Mouse (Mus musculus) limb, embryonic 13.5 days (tissue): ENCODE data around the gene Cdc34. TPM values are rescaled to one million over a fixed set of nuclear protein-coding genes. Genes with fewer than 3 reads are reported as not detected.

Experiments
- ATAC-seq: fragments of 200-750 bp; cut with Nextera tagmentation; 2 replicates; pipeline ENCODE4 v1.8.0; 2017; ENCODE audit warnings: low read depth, moderate number of reproducible peaks, moderate TSS enrichment; ENCODE audit not compliant: low FRiP score
- H3K27ac ChIP-seq: fragments of 300-500 bp; sonication (generic); 2 replicates; pipeline ENCODE4 v1.5.1; 2015; ENCODE audit warnings: inconsistent platforms, mild to moderate bottlenecking, moderate library complexity
- H3K27me3 ChIP-seq: fragments of 300-500 bp; sonication (generic); 2 replicates; pipeline ENCODE4 v1.6.1; 2015; ENCODE audit warnings: mild to moderate bottlenecking, inconsistent platforms
- H3K36me3 ChIP-seq: fragments of 300-500 bp; sonication (generic); 2 replicates; pipeline ENCODE4 v1.6.1; 2015; ENCODE audit warnings: inconsistent platforms, mild to moderate bottlenecking, moderate library complexity
- H3K4me1 ChIP-seq: fragments of 300-500 bp; sonication (generic); 2 replicates; pipeline ENCODE4 v1.6.1; 2015; ENCODE audit warnings: inconsistent platforms
- H3K4me2 ChIP-seq: fragments of 300-500 bp; sonication (generic); replicated peaks from 2 replicates; pipeline ENCODE4 v1.6.1; 2015; ENCODE audit warnings: inconsistent platforms, mild to moderate bottlenecking, moderate library complexity
- H3K4me3 ChIP-seq: fragments of 300-500 bp; sonication (generic); 2 replicates; pipeline ENCODE4 v1.5.1; 2015; ENCODE audit warnings: moderate library complexity, mild to moderate bottlenecking, inconsistent platforms
- H3K9ac ChIP-seq: fragments of 300-500 bp; sonication (generic); 2 replicates; pipeline ENCODE4 v1.6.1; 2015; ENCODE audit warnings: mild to moderate bottlenecking, inconsistent platforms
- H3K9me3 ChIP-seq: fragments of 300-500 bp; sonication (generic); 2 replicates; pipeline ENCODE4 v1.6.1; 2016; ENCODE audit warnings: inconsistent platforms
- WGBS: fragments of 180-500 bp; shearing (Covaris S2); methylation state at CpG from one replicate; pipeline ENCODE4 v1.1.7; 2015; 5-methylcytosine and 5-hydroxymethylcytosine counted together
- polyA plus RNA-seq: library from polyadenylated mRNA; unstranded; fragments of >200 nt; fragmentation: Nextera tagmentation; extraction: Ambion mirVana; gene quantifications from 2 replicates; pipeline ENCODE4 v1.2.1, GENCODE M21; 2015

The Cdc34 gene
- polyA plus RNA-seq, result 116 and 123 TPM in 2 replicates

GRCm38 (mm10) chr10:79681591-79682245 is at the start of gene Cdc34:
Gene Cdc34 (plus strand): TSS chr10:79682195.
- Histone ChIP-seq H3K4me3 (peak within 1 kb of the TSS; percentile 91), H3K4me2 (peak within 1 kb of the TSS; percentile 88), H3K27ac (peak within 1 kb of the TSS; percentile 76), H3K9me3 (no peaks in the 10 kb centered on the region), H3K4me1 (peaks cover 23% of the 10 kb centered on the region), H3K36me3 (peaks cover 25% of the 10 kb centered on the region), H3K27me3 (no peaks in the 10 kb centered on the region), H3K9ac (peak within 1 kb of the TSS; percentile 89)
- under 1% methylated on average over 81 of the region's 84 CpGs for WGBS
- ATAC-seq, result peak; percentile 95

DNA sequence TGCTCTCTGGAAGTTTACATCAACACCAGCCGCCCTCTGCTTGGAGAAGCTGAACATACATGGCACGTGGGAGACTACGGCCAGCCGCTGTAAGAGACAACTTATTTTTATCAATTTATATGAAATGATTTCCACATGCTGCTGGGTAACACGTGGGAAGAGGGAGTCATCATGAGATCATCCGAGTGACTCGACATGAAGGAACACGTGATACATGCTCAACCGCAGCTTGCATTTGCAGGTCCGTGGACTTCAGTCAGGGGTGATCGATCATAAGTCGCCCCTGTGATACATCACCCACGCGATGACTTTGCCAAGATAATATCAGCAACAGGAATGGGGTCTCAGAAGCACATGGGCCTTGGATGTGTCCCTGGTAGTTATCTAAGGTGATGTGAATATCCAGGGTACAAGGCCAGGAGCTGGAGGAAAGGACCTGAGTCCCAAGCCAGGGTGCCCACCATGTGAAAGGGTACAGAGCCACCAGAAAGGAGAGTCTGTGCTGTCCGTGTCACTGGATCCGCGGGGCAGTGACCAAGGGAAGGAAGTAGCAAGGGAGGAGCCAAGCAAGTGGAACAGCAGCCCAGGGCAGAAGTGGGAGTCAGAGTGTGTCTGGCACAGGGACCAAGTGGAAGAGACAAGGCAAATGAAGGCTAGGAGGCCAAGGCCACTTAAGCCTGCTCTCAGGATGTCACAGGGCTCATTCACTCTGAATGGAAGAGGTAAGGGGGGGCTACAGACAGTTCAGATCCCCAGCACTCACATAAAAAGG is 48.8 kb upstream of the Cdc34 start:
- 82% methylated on average over 17 of the region's 17 CpGs for WGBS
- H3K4me1 ChIP-seq, result peaks cover 9% of the 10 kb centered on the region
- H3K27me3 ChIP-seq, result peaks cover 12% of the 10 kb centered on the region
- H3K9me3 ChIP-seq, result no peaks in the 10 kb centered on the region
- no peak for ATAC-seq
- H3K27ac ChIP-seq, result no peak overlapping the region
- no peak overlapping the region for H3K9ac ChIP-seq
- H3K36me3 ChIP-seq, result no peaks in the 10 kb centered on the region
- H3K4me2 ChIP-seq, result no peak overlapping the region
- no peak overlapping the region for H3K4me3 ChIP-seq

DNA sequence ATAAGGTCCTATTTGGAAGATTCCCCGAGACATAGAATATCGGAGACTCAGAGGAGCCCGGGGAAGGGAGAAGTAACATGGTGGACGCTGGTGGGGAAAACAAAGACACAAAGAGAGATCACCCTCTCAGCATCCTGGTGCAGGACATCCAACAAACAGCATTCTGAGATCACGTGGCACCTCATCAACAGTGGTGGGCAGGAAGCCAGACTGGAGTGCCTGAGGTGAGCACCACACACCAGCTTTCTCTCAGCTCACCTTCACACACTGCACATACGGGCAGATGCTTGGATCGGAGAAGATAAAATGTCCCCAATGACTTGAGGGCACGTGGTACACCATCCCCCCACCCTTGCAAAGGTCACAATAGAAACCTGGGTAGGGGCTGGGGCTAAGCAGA is 45.7 kb upstream of the Cdc34 start:
- ATAC-seq, result no peak
- Histone ChIP-seq H3K27ac (no peak overlapping the region), H3K36me3 (no peaks in the 10 kb centered on the region), H3K4me3 (peak overlapping the region; percentile 90; the same call in 1 of the 2 replicates), H3K4me2 (peak overlapping the region; percentile 93), H3K27me3 (peaks cover 37% of the 10 kb centered on the region), H3K9ac (no peak overlapping the region), H3K4me1 (peaks cover 22% of the 10 kb centered on the region), H3K9me3 (no peaks in the 10 kb centered on the region)
- 83% methylated on average over 8 of the region's 8 CpGs for WGBS

DNA sequence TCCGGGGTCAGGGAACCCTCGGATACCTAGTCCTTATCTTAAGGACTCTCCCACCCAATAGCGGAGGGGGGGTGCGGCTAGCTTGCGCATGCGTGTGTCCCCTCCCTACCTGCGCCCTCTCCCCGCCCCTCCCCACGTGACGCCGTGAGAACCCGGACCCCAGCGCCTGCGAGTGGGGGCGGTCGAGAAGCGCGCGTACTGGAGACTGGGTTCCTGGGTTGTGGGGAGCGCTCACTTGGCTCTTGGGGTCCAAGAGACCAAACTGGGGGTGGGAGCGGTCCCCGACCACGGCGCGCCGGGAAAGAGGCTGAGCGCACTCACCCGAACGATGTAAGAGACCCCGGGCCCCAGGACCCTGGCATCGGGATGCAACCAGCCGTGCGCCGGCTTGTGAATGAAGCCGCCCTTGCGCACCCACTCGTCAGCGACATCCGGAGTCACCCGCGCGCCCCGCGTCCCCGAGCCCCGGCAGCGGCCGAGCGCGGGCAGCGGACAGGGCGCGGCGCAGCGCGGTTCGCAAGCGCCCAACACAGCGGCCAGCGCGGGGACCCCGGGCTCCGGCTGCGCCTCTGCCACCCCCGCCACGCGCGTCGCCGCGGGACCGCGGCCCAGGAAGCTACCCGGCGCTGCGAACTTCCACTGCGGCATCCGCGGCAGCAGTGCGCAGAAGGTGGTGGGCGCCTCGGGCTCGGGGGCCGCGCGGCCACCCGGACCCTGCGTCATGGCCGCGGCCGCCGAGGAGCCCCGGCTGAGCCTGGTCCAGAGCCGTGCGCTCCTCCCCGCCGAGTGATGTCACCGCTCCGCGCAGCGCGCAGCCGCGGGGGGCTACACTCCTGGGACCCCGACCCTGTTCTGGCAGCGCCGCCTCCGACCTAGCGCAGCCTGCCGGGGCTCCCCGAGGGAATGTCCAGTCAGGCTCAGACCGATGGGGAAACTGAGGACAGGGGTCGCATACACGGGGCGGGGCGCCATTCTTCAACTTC is 44.6 kb upstream of the Cdc34 start, which contains the start of gene Shc2:
Shc2 (minus strand) TSS at position 791 of the 983 bp plus-strand sequence.
- Histone ChIP-seq H3K9me3 (no peaks in the 10 kb centered on the region), H3K27me3 (peaks cover 37% of the 10 kb centered on the region), H3K4me3 (peak within 1 kb of the TSS; percentile 90), H3K4me1 (peaks cover 22% of the 10 kb centered on the region), H3K36me3 (no peaks in the 10 kb centered on the region), H3K27ac (peak within 1 kb of the TSS; percentile 58; the same call in 1 of the 2 replicates), H3K9ac (peak within 1 kb of the TSS; percentile 85), H3K4me2 (peak within 1 kb of the TSS; percentile 93)
- under 1% methylated on average over 105 of the region's 116 CpGs for WGBS
- ATAC-seq, result peak; percentile 83

GRCm38 (mm10) chr10:79638486-79639204 is 43.4 kb upstream of the Cdc34 start:
- Histone ChIP-seq H3K36me3 (no peaks in the 10 kb centered on the region), H3K4me2 (peak overlapping the region; percentile 93), H3K9me3 (no peaks in the 10 kb centered on the region), H3K27ac (no peak overlapping the region), H3K27me3 (peaks cover 37% of the 10 kb centered on the region), H3K4me3 (peak overlapping the region; percentile 90), H3K4me1 (peaks cover 22% of the 10 kb centered on the region), H3K9ac (peak overlapping the region; percentile 57)
- WGBS, result 7% methylated on average over 23 of the region's 23 CpGs
- peak; percentile 57; the same call in 1 of the 2 replicates for ATAC-seq

DNA sequence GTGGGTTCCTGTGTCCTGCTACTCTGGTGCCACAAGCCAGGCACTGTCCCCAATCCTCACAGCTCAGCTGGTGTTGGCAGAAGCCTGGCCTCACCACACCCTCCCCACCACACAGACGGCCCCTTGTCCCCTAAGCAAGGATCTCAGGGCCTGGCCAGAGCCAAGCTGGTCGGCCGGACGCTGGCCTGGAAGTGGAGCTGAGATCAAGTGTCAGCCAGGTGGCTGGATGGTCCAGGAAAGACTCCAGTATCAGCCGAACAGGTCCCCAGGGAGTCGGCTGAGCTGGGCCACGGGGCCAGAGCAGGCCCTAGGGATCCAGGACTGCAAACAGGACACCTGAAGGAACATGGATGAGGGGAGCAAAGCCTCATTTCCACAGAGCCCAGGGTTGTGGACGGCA is 36.3 kb upstream of the Cdc34 start, which contains the start of gene Odf3l2:
Odf3l2 (minus strand) TSS at position 28 of the 400 bp plus-strand sequence.
- Histone ChIP-seq H3K4me1 (no peaks in the 10 kb centered on the region), H3K4me3 (no peak within 1 kb of the TSS), H3K27me3 (no peaks in the 10 kb centered on the region), H3K9ac (peak within 1 kb of the TSS; percentile 19; the same call in 1 of the 2 replicates), H3K27ac (no peak within 1 kb of the TSS), H3K4me2 (no peak within 1 kb of the TSS), H3K9me3 (no peaks in the 10 kb centered on the region), H3K36me3 (no peaks in the 10 kb centered on the region)
- WGBS, result 69% methylated on average over 8 of the region's 8 CpGs
- ATAC-seq, result 0 out of 2 replicates have a peak, but pooled peaks have one; percentile 20

DNA sequence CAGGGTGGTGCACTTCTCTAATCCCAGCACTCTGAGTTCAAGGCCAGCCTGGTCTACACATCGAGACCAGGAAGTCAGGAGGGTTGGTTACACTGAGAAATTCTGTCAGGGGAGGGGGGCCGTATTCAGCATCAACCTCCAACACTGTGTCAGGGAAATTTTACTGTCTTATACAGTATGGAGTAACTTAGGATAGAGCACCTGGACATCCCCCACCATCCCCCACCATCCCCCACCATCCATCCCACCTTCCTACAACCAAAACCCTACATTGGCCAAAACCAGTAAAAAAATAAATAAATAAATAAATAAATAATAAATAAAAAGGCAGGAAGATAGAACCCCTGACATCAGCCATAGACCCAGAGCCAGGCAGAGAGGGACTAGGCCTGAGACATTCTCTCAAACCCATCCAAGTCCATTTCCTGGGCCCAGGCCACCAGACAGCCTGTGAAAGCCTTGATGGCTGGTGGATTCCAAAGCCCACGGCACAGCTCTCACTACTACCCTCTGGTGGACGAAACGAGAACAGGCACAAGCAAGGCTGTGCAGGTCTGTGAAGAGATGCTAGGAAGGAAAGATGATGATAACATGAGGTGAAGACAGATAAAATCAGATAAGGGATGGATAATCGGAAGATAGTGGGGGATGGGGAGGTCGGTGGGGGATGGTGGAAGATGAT is 32.8 kb upstream of the Cdc34 start:
- Histone ChIP-seq H3K27me3 (0 out of 2 replicates have a peak, but pooled peaks cover 5% of the 10 kb centered on the region), H3K4me1 (no peaks in the 10 kb centered on the region), H3K4me3 (no peak overlapping the region), H3K27ac (no peak overlapping the region), H3K9ac (no peak overlapping the region), H3K9me3 (no peaks in the 10 kb centered on the region), H3K4me2 (no peak overlapping the region), H3K36me3 (no peaks in the 10 kb centered on the region)
- peak; percentile 38; the same call in 1 of the 2 replicates for ATAC-seq
- WGBS, result 31% methylated on average over 7 of the region's 7 CpGs

DNA sequence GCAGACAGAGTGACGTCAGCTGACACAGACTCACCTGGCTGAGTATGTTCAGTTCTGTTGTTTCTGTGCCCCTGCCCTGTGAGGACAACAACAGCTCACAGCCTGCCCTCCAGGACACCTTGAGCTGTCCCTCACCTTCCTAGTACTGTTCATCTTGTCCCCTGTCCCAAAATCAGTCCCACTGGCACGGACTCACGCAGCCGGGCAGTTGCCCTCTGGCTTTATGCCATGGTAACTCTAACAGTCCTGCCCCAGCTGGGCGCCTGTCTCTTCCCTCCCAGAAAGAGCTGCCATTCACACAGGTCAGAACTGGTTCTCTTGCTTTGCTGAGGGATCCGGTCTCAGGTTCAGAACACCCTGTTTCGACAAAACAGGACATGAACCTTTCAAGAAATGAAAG is 29.2 kb upstream of the Cdc34 start:
- Histone ChIP-seq H3K9me3 (no peaks in the 10 kb centered on the region), H3K4me3 (no peak overlapping the region), H3K27me3 (peaks cover 5% of the 10 kb centered on the region; the same call in 1 of the 2 replicates), H3K4me2 (no peak overlapping the region), H3K36me3 (no peaks in the 10 kb centered on the region), H3K9ac (no peak overlapping the region), H3K27ac (no peak overlapping the region), H3K4me1 (peaks cover 5% of the 10 kb centered on the region; the same call in 1 of the 2 replicates)
- WGBS, result 77% methylated on average over 7 of the region's 7 CpGs
- ATAC-seq, result no peak

GRCm38 (mm10) chr10:79654946-79655395 is 27.0 kb upstream of the Cdc34 start:
- Histone ChIP-seq H3K4me1 (peaks cover 7% of the 10 kb centered on the region; the same call in 1 of the 2 replicates), H3K9me3 (no peaks in the 10 kb centered on the region), H3K27me3 (peaks cover 5% of the 10 kb centered on the region; the same call in 1 of the 2 replicates), H3K9ac (no peak overlapping the region), H3K36me3 (no peaks in the 10 kb centered on the region), H3K27ac (no peak overlapping the region), H3K4me2 (no peak overlapping the region), H3K4me3 (no peak overlapping the region)
- peak; percentile 84 for ATAC-seq
- WGBS, result 0% methylated on average over 1 of the region's 1 CpGs

- H3K27ac ChIP-seq, result no peak overlapping the region
- no peak overlapping the region for H3K4me3 ChIP-seq
- 19% methylated on average over 4 of the region's 4 CpGs for WGBS
- no peak for ATAC-seq
- H3K4me2 ChIP-seq, result no peak overlapping the region
- H3K9ac ChIP-seq, result no peak overlapping the region
- H3K9me3 ChIP-seq, result no peaks in the 10 kb centered on the region
- H3K4me1 ChIP-seq, result peaks cover 7% of the 10 kb centered on the region; the same call in 1 of the 2 replicates
- no peaks in the 10 kb centered on the region; the same call in 1 of the 2 replicates for H3K27me3 ChIP-seq
- H3K36me3 ChIP-seq, result no peaks in the 10 kb centered on the region
Measured at GRCm38 (mm10) chr10:79658829-79659228, 23.2 kb upstream of the Cdc34 start.
